Mouse (Mus musculus) frontal cortex, postnatal 36 days (tissue): ENCODE measurements around the gene Arhgap10.

ENCODE experiments used
- DNase-seq, 2 experiments: peaks; one replicate each; pipeline ENCODE4 v3.0.0; 2022; ENCODE audit warnings: low spot score in 2 of 2

Arhgap10 gene

DNA sequence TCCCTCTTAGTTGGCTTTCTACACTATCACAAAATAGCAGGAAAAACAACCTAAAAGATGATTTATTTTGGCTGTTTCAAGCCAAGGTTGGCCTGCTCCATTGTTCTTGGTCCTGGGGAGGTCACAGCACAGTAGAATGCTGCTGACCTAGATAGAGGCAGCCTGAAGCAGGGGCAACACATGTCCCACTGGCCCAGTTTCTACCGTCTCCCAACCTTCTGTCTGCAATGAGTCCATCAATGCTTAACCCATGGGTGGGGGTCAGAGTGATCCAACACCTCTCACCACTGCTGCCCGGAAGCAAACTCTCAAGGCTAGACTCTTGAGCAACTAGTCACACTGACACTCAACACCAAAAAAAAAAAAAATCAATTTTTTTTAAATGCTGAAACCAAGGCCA, 31.0 kb downstream of the Arhgap10 start:
- no peak for DNase-seq

DNA sequence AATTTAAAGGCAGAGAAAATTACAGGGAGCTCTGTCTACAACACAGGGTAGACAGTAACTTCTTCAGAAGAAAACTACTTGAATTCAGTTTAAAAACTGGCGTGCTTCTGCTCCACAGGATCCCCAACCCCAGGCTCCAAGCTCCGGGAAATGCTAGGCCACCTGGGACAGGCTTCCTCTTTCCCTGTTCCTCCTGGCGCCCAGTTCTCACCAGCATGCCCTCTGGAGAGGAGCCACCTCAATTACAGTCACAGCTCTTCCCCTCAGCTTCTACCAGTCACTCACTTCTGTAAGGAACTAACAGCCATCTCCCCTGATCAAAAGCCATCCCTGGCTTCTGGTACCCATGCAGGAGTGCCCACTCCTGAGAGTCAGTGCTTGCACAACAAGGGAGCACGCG, 32.9 kb downstream of the Arhgap10 start:
- no peak for DNase-seq

DNA sequence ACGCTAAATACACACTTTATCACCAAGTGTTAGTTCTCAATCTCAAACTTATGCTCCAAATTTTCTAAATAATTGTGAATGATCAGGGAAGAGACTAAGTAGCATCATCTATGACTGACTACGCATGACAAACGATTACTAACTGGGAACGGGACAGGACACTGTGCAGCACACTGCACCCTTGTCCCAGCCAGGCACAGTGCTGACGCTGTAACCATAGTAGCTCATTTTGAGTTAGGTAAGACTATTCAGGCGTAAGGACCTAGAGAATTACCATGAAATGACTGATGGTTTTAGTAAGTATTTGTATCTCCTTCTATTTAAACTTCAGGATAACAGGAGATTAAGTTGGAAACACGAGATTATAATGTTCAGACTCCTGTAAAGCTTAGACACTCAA, 33.5 kb downstream of the Arhgap10 start:
- DNase-seq: no peak

DNA sequence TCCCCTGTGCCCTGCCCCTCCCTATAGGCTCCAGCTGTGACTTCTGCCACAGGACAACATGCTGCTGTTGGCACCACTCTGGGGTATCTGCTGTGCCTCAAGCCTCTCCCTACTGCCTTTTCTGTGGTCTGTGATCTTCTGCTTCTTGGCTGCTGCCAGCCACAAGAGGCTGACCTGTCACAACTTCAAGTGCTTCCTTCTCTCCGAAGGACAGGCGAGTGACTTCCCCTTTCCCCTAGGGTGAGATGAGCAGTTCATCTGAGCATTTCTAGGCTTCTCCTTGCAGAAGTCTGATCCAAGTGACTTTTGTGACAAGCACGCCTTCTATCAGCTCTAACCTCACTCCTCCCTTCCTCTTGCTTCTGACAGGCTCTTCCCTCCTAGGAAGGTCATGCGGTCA, 34.1 kb downstream of the Arhgap10 start:
- no peak for DNase-seq

DNA sequence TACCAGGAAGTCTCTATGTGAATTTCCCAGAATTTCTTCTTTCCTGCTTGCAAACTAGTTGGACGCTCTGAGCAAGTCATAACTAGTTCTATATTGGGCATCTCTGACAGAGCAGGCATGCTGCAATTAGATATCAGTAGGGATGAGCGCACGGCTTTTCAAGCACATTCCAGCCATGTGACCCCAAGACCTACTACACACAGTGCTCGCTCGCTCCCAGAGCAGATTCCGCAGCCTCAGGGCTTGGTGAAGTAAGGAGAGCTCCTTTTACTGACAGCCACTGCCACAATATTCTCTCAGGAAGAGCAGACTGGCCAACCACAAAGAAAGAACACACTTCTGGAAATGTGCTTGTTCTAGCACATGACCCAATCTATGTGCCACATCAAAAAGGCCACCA, 36.0 kb downstream of the Arhgap10 start:
- no peak for DNase-seq

DNA sequence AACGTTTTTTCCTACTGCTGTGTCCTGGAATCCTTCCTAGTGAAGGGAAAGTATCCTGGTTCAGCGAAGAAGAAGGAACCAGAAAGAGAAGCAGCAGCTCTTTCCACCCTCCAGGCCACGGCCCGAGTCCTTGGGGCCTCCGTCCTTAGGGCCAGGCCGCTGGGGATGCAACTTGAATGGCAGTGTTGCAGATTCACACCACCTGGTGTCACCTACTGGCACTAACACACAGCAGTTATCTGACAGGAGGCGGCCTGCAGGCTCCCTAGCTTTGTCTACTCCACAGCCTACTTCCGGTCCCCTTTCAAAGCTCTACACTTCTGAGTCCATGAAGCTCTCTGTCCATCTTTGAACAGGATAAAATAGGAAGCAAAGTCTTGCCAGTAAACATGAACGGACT, 37.8 kb downstream of the Arhgap10 start:
- DNase-seq: no peak

DNA sequence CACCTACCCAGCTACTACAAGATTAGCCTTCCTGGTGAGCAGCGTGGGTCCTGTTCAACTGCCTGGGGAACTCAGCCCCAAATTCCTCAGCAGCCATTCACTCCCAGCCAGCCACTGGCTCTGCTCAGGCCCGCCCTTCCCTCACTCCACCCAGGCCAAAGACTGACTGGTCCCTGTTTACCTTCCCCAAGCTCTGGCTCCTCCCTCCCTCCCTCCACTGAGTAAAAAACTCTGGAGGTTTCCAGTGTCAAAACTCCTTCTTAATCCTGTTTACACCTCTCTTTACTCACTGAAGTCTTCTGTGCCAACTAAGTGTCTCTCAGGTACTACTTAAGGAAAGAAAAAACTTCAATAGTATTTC, 38.9 kb downstream of the Arhgap10 start:
- DNase-seq: no peak

DNA sequence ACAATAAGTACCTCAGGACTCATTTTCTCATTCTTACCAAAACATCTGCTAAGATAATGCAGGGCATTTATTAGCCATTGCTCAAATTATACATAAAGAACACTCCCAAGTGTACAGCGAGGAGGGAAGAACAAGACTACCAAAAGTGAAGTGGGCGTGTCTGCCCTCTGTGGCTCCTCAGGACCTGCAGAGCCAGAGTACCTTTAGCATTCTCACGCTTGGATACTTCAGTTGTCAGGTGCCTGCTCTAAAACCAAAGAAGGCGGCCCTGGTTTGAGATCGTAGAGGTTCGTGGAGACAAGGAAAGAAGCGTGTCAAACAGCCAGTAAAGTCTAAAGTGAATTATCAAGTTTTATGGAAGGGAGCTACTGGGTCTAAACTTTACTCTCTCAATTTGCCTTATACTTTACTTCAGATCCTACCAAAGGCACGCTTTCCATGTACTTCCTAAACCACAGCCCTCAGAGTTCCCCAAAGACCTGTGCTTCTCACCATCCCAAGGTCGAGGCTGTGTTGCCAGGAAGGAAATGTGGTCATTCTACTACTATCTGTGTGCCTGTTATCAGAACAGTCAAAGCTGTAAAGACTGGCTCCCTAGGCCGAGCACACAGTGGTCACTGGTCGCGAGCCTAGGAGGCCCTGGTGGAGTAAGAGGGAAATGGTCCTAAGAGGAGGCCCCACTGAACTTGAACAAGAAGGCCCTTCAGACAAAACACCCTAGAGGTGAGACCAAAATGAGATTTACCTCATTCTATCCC, 39.4 kb downstream of the Arhgap10 start:
- DNase-seq: no peak

DNA sequence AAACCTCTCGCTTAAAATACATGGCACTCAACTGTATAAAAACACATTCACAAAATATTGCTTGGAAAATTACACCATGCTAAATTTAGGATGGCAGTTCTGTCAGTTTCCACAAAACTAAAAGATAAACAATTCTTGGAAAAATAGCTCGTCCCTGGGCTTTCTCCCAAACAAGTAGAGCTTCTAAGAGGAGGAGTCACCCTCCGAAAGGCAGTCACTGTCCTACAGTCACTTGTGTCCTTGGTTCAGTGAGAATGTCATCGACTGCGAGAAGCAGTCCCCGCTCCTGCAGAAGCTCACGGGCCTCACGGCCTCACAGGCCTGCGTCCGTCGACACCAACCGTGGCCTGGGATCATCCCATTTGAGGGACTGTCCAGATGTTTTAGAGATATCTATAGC, 40.1 kb downstream of the Arhgap10 start:
- no peak for DNase-seq

DNA sequence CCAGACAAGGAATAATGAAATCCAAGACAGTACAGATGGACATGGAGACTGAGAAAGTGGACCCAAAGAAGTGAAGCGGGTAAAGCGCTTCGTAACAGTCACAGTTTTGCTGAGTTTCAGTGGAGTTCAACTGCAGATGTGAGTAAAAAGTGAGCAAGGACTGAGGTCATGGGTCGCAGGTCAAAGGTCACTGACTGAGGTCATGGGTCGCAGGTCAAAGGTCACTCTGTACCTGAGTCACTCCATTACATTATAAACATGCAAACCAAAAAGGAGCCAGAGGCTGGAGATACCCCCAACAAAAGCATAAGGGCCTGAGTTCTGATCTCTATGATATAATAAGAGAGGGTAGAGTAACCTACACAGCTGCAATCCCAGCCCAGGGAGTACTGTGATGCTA, 43.1 kb downstream of the Arhgap10 start:
- DNase-seq: no peak

DNA sequence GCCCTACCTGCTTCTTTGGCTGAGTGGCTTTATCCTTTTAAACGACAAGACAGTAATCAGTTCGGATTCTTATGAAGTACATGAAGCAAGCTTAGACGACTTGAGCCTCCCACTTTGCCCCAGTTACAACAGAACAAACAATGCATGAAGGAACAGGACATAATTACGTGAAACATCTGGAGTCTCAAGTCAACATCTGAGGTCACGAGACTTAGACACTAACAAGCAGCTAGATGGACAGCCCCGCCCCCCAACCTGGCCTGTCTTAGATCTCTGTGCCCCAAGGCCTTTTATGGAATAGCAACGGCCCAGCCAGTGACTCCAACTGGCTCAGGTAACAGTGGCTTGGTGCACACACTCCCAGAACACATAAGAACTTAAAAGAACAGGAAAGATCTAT, 44.0 kb downstream of the Arhgap10 start:
- DNase-seq: no peak

DNA sequence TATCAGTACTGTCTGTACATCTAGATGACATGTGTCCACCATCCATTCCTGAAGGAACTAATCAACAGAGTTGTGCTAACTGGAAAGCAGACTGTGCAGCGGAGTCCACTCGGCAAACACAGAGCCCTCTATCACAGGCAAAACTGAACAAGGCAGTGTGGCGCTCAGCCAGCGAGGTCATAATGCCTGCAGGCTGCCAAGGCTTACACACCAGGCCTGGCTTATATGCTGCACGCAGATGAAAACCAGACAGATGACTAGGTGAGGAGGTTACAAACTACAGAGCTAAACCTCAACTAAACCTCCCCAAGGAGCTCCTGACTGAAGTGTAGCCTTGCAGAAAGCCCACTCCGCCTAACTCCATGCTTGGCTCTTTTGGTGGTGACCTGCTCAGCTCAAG, 44.4 kb downstream of the Arhgap10 start:
- DNase-seq: no peak

DNA sequence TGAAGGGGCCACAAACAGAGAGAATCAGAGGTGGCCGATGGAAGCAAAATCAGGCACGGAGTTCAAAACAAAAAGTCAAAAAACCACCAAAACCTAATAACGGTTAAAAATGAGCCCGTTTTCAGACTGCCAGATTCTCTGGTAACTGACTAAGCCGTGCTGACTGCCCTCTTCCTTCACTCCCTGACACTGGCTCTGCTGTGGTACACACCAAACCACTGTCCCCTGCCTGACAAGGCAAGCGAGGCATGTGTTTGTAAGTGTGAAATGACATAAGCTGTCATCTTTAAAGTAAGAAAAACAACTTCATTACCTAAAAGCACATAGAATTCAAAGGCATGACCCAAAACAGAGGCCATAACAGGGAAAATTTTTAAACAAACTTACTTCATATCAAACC, 56.4 kb downstream of the Arhgap10 start:
- no peak for DNase-seq

DNA sequence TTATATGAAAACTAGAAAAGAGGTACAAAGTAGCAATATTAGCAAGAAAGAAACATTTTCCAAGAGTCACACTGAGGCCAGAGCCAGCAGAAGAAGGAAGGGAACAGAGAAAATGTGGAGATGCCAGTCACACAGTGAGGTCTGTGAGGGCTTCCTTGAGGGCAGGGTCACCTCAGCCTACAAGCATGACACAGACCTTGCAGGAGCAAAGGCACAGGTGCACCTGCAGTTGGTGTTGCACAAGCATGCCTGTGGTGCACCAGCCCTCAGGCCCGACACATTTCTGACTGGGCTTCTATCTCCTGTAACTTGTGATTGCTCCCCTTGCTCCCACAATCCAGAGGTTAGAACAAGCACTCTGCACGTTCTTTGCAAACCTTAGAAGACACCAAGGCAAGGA, 57.4 kb downstream of the Arhgap10 start:
- no peak for DNase-seq

DNA sequence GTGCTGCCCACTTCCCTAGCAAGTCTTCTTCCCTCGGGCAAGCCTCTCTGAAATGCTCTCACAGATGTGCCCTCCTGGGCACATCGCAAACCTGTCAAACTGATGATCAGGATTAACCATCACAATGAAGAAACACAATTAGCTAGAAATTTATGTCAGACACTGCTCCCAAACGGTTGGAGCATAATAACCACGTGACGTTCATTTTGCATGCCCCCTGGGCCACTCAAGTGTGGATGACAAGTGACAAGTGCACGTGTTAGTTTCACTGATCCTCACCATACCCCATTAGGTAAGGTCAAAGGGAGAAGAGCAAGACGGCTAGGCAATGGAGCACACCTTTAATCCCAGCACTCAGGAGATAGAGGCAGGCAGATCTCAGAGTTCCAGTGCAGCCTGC, 58.1 kb downstream of the Arhgap10 start:
- no peak for DNase-seq

DNA sequence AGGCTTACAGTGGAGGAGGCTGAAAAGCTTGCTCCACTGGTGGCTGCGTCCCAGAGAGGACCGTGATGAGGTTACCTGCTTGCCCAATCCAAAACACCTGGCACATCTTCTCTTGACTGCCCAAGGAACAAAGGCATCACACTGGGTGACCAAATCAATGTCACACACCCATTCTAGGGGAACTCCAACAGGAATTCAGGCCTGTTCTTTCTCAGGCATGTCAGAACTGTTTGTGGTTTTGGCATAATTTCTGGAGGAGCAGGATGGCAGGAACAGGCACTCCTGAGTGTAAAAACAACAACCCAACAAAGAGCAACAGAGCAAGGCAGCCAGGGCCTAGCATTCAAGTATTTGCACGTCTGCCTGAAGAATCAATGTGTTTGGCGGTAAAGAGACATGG, 59.2 kb downstream of the Arhgap10 start:
- no peak for DNase-seq

DNA sequence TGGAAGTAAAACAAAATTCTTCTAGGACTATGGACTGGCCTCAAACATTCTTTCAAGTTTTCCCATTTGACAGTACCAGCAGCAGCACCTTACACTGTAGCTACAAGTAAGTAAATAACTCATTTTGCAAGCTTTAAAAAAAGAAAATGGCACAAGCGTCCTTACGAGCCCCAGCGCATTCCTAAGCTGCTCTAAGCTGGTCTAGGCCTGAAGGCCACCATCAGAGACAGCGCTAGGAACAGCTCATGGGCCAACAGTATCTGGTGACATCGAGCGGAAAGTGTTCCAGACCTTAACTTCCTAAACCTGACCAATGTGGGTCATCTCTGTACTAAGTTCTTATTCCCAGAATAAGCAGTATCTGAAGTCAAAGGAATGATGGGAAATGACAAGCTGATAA, 61.5 kb downstream of the Arhgap10 start:
- DNase-seq: no peak

DNA sequence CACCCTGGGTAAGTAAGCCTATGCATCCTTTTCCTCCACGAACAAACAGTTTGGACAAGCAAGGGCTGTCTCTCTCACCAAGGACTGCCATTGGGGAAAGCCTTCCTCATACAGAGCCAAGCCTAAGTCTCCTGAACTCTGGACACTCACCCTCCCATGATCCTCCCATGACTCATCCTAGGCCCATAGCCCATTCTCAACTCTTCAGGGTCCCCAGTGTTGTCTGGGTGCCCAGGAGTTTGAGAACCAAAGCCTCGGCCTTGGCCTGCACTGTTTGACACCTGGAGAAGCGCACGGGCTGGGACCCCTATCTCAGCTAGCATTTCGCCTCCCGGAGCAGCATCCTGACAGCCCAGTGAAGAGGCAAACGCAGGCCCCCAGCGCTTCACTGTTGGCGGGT, 63.9 kb downstream of the Arhgap10 start:
- no peak for DNase-seq

DNA sequence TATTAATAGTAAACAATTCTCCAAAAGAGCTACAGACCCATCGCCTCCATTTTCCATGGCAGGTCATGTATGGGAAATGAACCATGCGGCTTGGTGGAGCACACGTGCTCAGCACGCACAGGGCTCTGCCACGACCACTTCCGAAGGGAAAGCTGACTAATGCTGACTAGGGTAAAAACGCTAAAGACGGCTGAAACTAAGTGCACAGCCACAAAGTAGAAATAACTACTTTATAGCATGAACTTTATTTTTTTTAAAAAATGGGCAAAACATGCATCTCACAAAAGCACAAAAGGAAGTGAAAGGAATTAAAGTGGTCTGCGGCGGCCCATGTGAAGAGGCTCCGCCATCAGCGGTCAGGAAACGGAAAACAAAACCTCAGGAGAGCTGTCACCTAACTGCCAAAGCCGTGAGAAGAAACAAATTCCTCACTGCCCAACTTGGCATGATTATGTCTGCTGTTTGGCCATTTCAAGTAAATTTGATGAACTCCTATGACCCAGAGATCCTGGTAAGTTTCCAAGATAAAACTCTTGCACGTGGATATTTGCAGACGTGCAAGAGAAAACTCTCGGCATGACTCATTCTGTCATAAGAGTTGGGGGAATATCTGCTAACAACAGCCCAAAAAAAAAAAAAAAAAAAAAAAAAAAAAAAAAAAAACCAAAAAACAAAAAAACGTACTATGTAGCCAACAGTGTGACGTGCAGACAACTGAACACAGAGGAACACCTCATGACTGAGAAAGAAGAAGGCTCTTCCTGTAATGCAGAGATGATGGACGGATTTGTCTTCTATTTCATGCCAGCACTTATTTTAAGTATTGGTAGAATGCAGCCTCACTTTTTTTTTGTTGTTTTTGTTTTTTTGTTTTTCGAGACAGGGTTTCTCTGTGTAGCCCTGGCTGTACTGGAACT, 66.0 kb downstream of the Arhgap10 start:
- DNase-seq: no peak

DNA sequence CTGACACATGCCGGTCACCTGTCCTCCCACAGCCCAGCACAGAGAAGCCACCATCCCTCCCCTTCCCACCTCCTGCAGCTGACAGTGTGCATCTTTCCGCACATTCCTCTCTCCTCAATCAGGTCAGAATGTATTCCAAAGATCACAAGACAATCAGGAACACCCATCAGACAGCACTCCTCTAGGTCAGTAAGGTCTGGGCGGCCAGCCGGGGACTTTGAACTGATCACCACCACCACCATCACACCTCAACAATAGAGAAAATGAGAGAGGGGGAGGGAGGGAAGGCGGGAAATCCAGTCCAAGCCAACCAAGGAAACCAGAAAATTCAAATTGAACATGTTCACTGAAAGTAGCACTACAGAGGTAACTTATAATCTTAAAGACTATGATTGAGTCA, 66.7 kb downstream of the Arhgap10 start:
- DNase-seq: no peak

DNA sequence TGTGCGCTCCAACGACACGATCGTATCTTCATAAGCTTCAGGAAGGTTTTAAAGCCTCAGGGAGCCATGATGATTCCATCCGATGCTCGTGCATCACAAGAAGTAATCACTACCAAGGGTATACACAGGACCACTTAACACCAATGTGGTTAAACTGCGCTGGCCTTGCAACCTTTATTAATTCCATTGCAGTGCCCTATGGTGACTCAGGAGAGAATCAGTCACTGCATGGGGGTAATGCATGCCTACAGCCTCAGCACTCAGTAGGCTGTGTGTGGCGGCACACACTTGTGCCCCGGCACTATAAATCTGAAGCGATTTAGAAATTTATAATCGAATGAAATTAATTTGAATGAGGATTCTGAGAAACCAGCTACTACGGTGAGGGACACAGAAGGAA, 71.5 kb downstream of the Arhgap10 start:
- DNase-seq: no peak

DNA sequence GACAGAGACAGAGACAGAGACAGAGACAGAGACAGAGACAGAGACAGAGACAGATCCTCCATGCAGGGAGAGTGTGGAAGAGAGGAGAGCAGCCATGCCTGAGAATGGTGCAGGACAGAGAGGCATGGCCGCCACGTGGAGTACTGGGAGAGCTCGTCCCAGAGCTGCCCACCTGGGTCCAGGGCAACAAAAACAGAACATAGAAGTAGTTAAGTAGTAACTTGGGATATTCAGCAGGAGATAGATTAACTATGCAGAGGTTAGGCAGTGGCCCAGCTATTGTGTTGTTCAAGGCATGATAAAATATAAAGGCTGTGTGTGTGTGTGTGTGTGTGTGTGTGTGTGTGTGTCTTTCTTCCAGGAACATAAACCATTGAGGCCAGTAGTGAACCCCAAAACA, 72.1 kb downstream of the Arhgap10 start:
- DNase-seq: no peak

DNA sequence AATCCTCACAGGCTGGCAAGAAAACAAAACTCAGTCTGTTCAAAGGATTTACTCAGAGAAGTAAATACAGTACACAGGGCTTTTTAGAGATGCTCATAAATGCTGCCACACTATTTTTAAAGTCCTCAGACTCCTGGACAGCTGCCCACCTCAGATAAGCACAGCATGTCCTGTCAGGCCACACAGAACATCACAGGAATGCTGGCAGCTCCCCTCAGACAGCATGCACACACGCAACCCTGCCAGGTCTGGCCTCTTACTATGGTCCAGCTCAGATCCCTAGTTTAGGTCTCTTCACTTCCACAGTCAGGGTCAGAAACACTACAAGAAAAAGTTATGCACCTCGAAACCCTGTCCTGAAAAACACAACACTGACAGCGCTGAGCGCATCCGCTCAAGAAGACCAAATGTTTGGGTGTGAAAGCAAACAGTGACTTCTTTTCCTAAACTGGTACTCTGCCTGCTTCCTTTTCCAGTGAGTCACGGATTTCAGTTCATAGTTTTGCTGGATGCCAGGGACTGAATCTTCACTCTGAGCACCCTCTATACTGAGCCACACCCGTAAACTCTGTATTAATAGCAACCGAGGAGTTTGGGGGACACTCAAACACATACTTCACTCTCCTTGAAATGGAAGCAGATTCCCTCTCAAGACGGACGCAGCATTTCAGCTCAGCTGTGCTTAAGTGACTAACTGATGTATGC, 73.4 kb downstream of the Arhgap10 start:
- peak in 1 of 2 experiments; percentile 34 for DNase-seq
